Mouse (Mus musculus) forebrain, embryonic 13.5 days (tissue): ENCODE results near the gene Tle6. TPM values are rescaled to one million over a fixed set of nuclear protein-coding genes. Genes with fewer than 3 reads are reported as not detected.

Experiments used
- ATAC-seq: fragments of 200-750 bp; cut with Nextera tagmentation; 2 replicates; pipeline ENCODE4 v1.8.0; 2017
- H3K27ac ChIP-seq: fragments of 300-500 bp; sonication (generic); 2 replicates; pipeline ENCODE4 v1.5.1; 2015; ENCODE audit warnings: inconsistent platforms, mild to moderate bottlenecking, moderate library complexity
- H3K27me3 ChIP-seq: fragments of 300-500 bp; sonication (generic); 2 replicates; pipeline ENCODE4 v1.6.1; 2015; ENCODE audit warnings: mild to moderate bottlenecking, inconsistent platforms
- H3K36me3 ChIP-seq: fragments of 300-500 bp; sonication (generic); 2 replicates; pipeline ENCODE4 v1.6.1; 2015; ENCODE audit warnings: mild to moderate bottlenecking, inconsistent platforms; ENCODE audit not compliant: poor library complexity, severe bottlenecking
- H3K4me1 ChIP-seq: fragments of 300-500 bp; sonication (generic); 2 replicates; pipeline ENCODE4 v1.6.1; 2015; ENCODE audit warnings: inconsistent platforms
- H3K4me2 ChIP-seq: fragments of 300-500 bp; sonication (generic); 2 replicates; pipeline ENCODE4 v1.6.1; 2015; ENCODE audit warnings: inconsistent platforms, mild to moderate bottlenecking, moderate library complexity
- H3K4me3 ChIP-seq: fragments of 300-500 bp; sonication (generic); 2 replicates; pipeline ENCODE4 v1.5.1; 2015; ENCODE audit warnings: mild to moderate bottlenecking, inconsistent platforms
- H3K9ac ChIP-seq: fragments of 300-500 bp; sonication (generic); 2 replicates; pipeline ENCODE4 v1.6.1; 2015; ENCODE audit warnings: mild to moderate bottlenecking, inconsistent platforms
- H3K9me3 ChIP-seq: fragments of 300-500 bp; sonication (generic); replicated peaks from 2 replicates; pipeline ENCODE4 v1.6.1; 2016; ENCODE audit warnings: inconsistent platforms
- WGBS: fragments of 180-500 bp; shearing (Covaris S2); methylation state at CpG from one replicate; pipeline ENCODE4 v1.1.7; 2015; 5-methylcytosine and 5-hydroxymethylcytosine counted together
- polyA plus RNA-seq: library from polyadenylated mRNA; unstranded; fragments of >200 nt; fragmentation: Nextera tagmentation; extraction: Ambion mirVana; gene quantifications from 2 replicates; pipeline ENCODE4 v1.2.1, GENCODE M21; 2015

The Tle6 gene
- polyA plus RNA-seq, 1 experiment from 2014 or later, result 1.8 TPM

DNA sequence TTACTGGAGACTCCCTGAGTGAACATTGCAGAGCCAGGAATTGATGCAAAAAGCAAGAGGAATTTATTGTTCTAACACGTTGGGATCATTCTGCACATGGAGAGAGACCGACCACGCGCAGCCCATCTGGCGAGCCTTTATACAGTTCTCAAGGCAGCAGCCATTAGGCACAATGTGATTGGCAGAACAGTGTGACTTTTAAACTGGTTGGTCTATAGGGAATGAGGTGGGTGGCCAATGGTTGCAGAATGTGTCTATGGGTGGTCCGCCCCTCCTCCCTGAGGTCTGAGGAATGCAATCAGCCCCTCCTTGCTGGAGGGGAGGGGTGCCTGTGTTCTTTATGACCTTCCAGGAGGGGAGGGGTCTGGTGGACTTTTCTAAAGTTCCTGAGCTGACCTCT, 14.6 kb upstream of the Tle6 start:
- Histone ChIP-seq H3K9ac (no peak overlapping the region), H3K9me3 (no peaks in the 10 kb centered on the region), H3K4me2 (no peak overlapping the region), H3K27ac (no peak overlapping the region), H3K4me1 (no peaks in the 10 kb centered on the region), H3K36me3 (peaks cover 6% of the 10 kb centered on the region), H3K27me3 (0 out of 2 replicates have a peak, but pooled peaks cover 3% of the 10 kb centered on the region), H3K4me3 (no peak overlapping the region)
- ATAC-seq, result no peak
- WGBS, result 66% methylated on average over 6 of the region's 6 CpGs

GRCm38 (mm10) chr10:81612779-81613178, 11.9 kb upstream of the Tle6 start:
- H3K9me3 ChIP-seq, result no peaks in the 10 kb centered on the region
- H3K27me3 ChIP-seq, result 0 out of 2 replicates have a peak, but pooled peaks cover 3% of the 10 kb centered on the region
- no peaks in the 10 kb centered on the region for H3K4me1 ChIP-seq
- 65% methylated on average over 3 of the region's 3 CpGs for WGBS
- ATAC-seq, result no peak
- H3K27ac ChIP-seq, result no peak overlapping the region
- no peak overlapping the region for H3K4me3 ChIP-seq
- H3K9ac ChIP-seq, result no peak overlapping the region
- H3K36me3 ChIP-seq, result peaks cover 8% of the 10 kb centered on the region
- no peak overlapping the region for H3K4me2 ChIP-seq

- Histone ChIP-seq H3K4me3 (no peak overlapping the region), H3K27ac (no peak overlapping the region), H3K36me3 (peaks cover 8% of the 10 kb centered on the region), H3K9me3 (no peaks in the 10 kb centered on the region), H3K9ac (no peak overlapping the region), H3K4me2 (no peak overlapping the region), H3K4me1 (peaks cover 20% of the 10 kb centered on the region), H3K27me3 (0 out of 2 replicates have a peak, but pooled peaks cover 3% of the 10 kb centered on the region)
- no peak for ATAC-seq
- WGBS, result 89% methylated on average over 1 of the region's 1 CpGs
Observed at GRCm38 (mm10) chr10:81608308-81608707, 7.4 kb upstream of the Tle6 start.

DNA sequence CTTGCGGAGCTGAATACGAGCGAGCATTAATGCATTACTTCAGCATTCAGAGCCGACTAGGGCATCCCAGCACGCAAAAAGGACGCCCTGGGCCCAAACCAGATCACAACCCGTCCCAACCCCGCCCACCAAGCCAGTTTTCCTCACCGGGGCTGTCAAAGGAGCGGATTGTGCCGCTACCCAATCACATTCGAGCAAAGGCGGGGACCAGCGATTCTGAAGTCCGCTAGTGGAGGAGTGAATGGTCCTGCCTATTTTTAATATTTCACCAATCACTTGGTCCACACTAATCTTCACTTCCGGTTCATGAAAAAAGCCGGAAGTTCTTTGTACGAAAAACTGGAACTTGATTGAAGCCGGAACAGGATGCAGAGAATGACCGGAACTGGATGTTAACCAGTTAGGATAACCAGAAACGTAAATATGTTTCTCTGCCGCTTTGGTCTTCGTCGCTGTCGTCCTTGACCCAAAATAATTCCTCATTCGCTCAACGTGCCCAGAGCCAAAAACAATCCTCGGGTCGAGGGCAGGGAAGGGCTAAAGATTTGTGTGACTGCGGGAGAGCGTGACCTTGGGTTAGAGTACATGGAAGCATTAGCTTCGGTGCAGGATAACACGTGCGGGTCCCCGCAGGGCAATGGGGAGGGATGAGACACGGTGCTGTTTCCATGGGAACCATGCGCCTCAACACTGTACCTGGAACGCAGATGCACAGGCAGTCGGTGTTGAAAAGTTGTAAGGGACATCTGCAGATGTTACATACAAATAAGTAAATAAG, 5.3 kb upstream of the Tle6 start, which contains the start of gene BC025920:
Gene BC025920 (plus strand): TSS at position 297 of the 778 bp plus-strand sequence.
- no peaks in the 10 kb centered on the region for H3K9me3 ChIP-seq
- H3K4me1 ChIP-seq, result peaks cover 31% of the 10 kb centered on the region
- peaks cover 8% of the 10 kb centered on the region for H3K36me3 ChIP-seq
- ATAC-seq, result peak; percentile 89
- peak within 1 kb of the TSS; percentile 49 for H3K4me3 ChIP-seq
- 1% methylated on average over 39 of the region's 39 CpGs for WGBS
- peak within 1 kb of the TSS; percentile 88 for H3K4me2 ChIP-seq
- peak within 1 kb of the TSS; percentile 94 for H3K27ac ChIP-seq
- peaks cover 9% of the 10 kb centered on the region; the same call in 1 of the 2 replicates for H3K27me3 ChIP-seq
- peak within 1 kb of the TSS; percentile 70 for H3K9ac ChIP-seq

GRCm38 (mm10) chr10:81605666-81605973, 4.7 kb upstream of the Tle6 start:
- H3K36me3 ChIP-seq, result peaks cover 8% of the 10 kb centered on the region
- peak overlapping the region; percentile 88 for H3K4me2 ChIP-seq
- WGBS, result 6% methylated on average over 14 of the region's 14 CpGs
- H3K4me3 ChIP-seq, result peak overlapping the region; percentile 43
- H3K4me1 ChIP-seq, result peaks cover 36% of the 10 kb centered on the region
- peak; percentile 5; the same call in 1 of the 2 replicates for ATAC-seq
- peak overlapping the region; percentile 94 for H3K27ac ChIP-seq
- peaks cover 10% of the 10 kb centered on the region; the same call in 1 of the 2 replicates for H3K27me3 ChIP-seq
- peak overlapping the region; percentile 65 for H3K9ac ChIP-seq
- H3K9me3 ChIP-seq, result no peaks in the 10 kb centered on the region

DNA sequence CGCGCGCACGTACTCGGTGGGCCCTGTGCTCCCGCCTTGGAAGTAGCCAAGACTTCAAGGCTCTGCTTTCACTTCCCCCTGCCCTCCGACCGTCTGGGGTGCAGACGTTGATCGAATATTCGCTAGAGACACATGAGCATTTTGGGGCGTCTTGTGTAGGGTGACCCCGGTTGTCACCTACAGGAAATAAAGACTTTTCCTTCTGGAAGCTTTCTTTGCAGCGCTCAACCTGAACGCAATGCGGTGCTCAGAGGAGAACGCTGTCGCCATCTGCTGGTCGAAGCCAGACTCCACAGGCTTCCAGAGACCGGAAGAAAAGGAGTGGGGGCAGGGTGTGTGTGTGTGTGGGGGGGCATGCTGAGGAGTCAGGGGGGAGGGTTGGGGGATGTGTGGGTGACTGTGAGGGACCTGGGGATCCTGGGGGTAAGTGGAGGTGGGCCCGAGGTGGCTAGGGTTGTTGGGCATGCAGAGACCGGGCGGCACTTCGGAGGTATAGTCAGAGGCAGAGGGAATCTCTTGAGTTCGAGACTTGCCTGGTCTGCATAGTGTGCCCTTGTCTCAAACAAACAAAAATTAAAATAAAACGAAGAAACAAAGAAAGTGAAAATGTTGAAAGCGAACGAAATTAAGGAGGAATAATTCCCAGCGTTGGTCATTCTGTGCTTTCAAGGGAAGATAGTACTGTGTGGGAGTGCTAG, 4.2 kb upstream of the Tle6 start:
- H3K4me3 ChIP-seq, result peak overlapping the region; percentile 43
- no peaks in the 10 kb centered on the region for H3K9me3 ChIP-seq
- peaks cover 39% of the 10 kb centered on the region for H3K4me1 ChIP-seq
- peak; percentile 24 for ATAC-seq
- peak overlapping the region; percentile 88 for H3K4me2 ChIP-seq
- H3K9ac ChIP-seq, result peak overlapping the region; percentile 65; the same call in 1 of the 2 replicates
- H3K36me3 ChIP-seq, result peaks cover 8% of the 10 kb centered on the region
- peak overlapping the region; percentile 94 for H3K27ac ChIP-seq
- WGBS, result 19% methylated on average over 29 of the region's 29 CpGs
- H3K27me3 ChIP-seq, result peaks cover 11% of the 10 kb centered on the region

- 0 out of 2 replicates have a peak overlapping the region, but pooled peaks have one; percentile 94 for H3K27ac ChIP-seq
- no peak for ATAC-seq
Observed at GRCm38 (mm10) chr10:81604019-81604967, 3.4 kb upstream of the Tle6 start.

GRCm38 (mm10) chr10:81602741-81603151, 1.9 kb upstream of the Tle6 start:
- no peak overlapping the region for H3K4me3 ChIP-seq
- peaks cover 35% of the 10 kb centered on the region for H3K27me3 ChIP-seq
- H3K36me3 ChIP-seq, result no peaks in the 10 kb centered on the region
- no peak for ATAC-seq
- H3K27ac ChIP-seq, result no peak overlapping the region
- no peak overlapping the region for H3K4me2 ChIP-seq
- 19% methylated on average over 4 of the region's 4 CpGs for WGBS
- peaks cover 41% of the 10 kb centered on the region for H3K4me1 ChIP-seq
- H3K9me3 ChIP-seq, result no peaks in the 10 kb centered on the region
- no peak overlapping the region for H3K9ac ChIP-seq

More at GRCm38 (mm10) chr10:81604019-81604967, 3.4 kb upstream of the Tle6 start:
- WGBS, result 81% methylated on average over 12 of the region's 12 CpGs
- peaks cover 8% of the 10 kb centered on the region for H3K36me3 ChIP-seq
- no peak overlapping the region for H3K4me3 ChIP-seq
- peak overlapping the region; percentile 88; the same call in 1 of the 2 replicates for H3K4me2 ChIP-seq
- H3K27me3 ChIP-seq, result peaks cover 19% of the 10 kb centered on the region
- no peak overlapping the region for H3K9ac ChIP-seq
- H3K9me3 ChIP-seq, result no peaks in the 10 kb centered on the region
- peaks cover 39% of the 10 kb centered on the region for H3K4me1 ChIP-seq

GRCm38 (mm10) chr10:81601396-81601905, 578 bp upstream of the Tle6 start:
- Histone ChIP-seq H3K4me2 (peak overlapping the region; percentile 51), H3K9me3 (no peaks in the 10 kb centered on the region), H3K4me3 (0 out of 2 replicates have a peak overlapping the region, but pooled peaks have one; percentile 7), H3K9ac (no peak overlapping the region), H3K27ac (no peak overlapping the region), H3K36me3 (no peaks in the 10 kb centered on the region), H3K4me1 (peaks cover 48% of the 10 kb centered on the region), H3K27me3 (peaks cover 46% of the 10 kb centered on the region)
- no peak for ATAC-seq
- WGBS, result 14% methylated on average over 7 of the region's 7 CpGs

DNA sequence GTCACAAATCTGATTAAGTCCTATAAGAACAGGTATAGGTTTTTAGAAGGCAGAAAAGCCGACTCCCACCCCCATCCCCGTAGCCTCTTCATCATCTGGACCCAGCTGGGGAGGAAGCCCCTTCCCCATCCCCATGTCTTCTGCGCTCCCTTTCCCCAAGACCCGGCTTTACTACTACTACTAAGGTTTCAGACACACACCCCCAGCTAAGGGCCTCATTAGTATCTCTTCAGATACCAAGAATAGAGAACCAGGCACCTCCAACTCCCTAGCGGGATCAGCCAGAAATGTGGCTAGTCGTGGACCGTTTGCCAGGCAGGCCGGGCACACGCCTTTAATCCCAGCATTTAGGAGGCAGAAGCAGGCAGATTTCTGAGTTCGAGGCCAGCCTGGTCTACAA, 777 bp downstream of the Tle6 start:
- Histone ChIP-seq H3K9me3 (no peaks in the 10 kb centered on the region), H3K9ac (no peak overlapping the region), H3K27ac (no peak overlapping the region), H3K4me2 (no peak overlapping the region), H3K36me3 (no peaks in the 10 kb centered on the region), H3K4me1 (peaks cover 52% of the 10 kb centered on the region), H3K4me3 (no peak overlapping the region), H3K27me3 (peaks cover 59% of the 10 kb centered on the region)
- ATAC-seq, result no peak
- 50% methylated on average over 10 of the region's 10 CpGs for WGBS

GRCm38 (mm10) chr10:81599630-81600029, 1.2 kb downstream of the Tle6 start:
- no peak for ATAC-seq
- Histone ChIP-seq H3K4me1 (peaks cover 48% of the 10 kb centered on the region), H3K9ac (no peak overlapping the region), H3K4me3 (no peak overlapping the region), H3K27me3 (peaks cover 64% of the 10 kb centered on the region), H3K27ac (no peak overlapping the region), H3K36me3 (no peaks in the 10 kb centered on the region), H3K9me3 (no peaks in the 10 kb centered on the region), H3K4me2 (no peak overlapping the region)
- 80% methylated on average over 5 of the region's 5 CpGs for WGBS
